Mouse (Mus musculus) adipocyte (in vitro differentiated cells): ENCODE measurements around the gene Slc35a5.
A peak's percentile ranks its signal among the peaks of the same experiment; 100 is the strongest.

ENCODE experiments used
- DNase-seq: peaks from one replicate; pipeline ENCODE4 v3.0.0-alpha.2; 2016; ENCODE audit warnings: low spot score

Gene Slc35a5

GRCm38 (mm10) chr16:45117200-45117599 lies 41.3 kb downstream of the Slc35a5 start:
- DNase-seq, result no peak

GRCm38 (mm10) chr16:45110498-45110897 lies 48.0 kb downstream of the Slc35a5 start:
- DNase-seq, result peak; percentile 89

GRCm38 (mm10) chr16:45108203-45108878 lies 50.2 kb downstream of the Slc35a5 start:
- no peak for DNase-seq

GRCm38 (mm10) chr16:45104993-45105392 lies 53.5 kb downstream of the Slc35a5 start:
- DNase-seq, result peak; percentile 16

GRCm38 (mm10) chr16:45100892-45101291 lies 57.6 kb downstream of the Slc35a5 start:
- DNase-seq, result peak; percentile 77

- peak; percentile 63 for DNase-seq
Observed at GRCm38 (mm10) chr16:45098886-45099210, 59.7 kb downstream of the Slc35a5 start.

GRCm38 (mm10) chr16:45098186-45098885 lies 60.2 kb downstream of the Slc35a5 start:
- peak; percentile 60 for DNase-seq

GRCm38 (mm10) chr16:45097467-45097866 lies 61.0 kb downstream of the Slc35a5 start:
- DNase-seq, result peak; percentile 75

- DNase-seq, result peak; percentile 51
Observed at GRCm38 (mm10) chr16:45095561-45096482, 62.7 kb downstream of the Slc35a5 start.

GRCm38 (mm10) chr16:45095030-45095429 lies 63.5 kb downstream of the Slc35a5 start:
- no peak for DNase-seq

GRCm38 (mm10) chr16:45094136-45094756 lies 64.3 kb downstream of the Slc35a5 start:
- DNase-seq, result peak; percentile 75

- peak; percentile 97 for DNase-seq
Observed at GRCm38 (mm10) chr16:45093137-45093731, 65.3 kb downstream of the Slc35a5 start, which contains the start of gene Ccdc80. TSS of gene Ccdc80 (plus strand) at chr16:45093402.

- peak; percentile 88 for DNase-seq
Observed at GRCm38 (mm10) chr16:45090005-45090404, 68.5 kb downstream of the Slc35a5 start.
